Mouse (Mus musculus) olfactory bulb, adult 2 months (tissue): ENCODE results near the gene Ube2z.

ENCODE experiments used
- CTCF ChIP-seq: fragments of 200-500 bp; IDR thresholded peaks from 2 replicates; pipeline ENCODE4 v1.5.1; 2012; ENCODE audit warnings: low read depth, mild to moderate bottlenecking, low read length, moderate library complexity; ENCODE audit not compliant: insufficient read depth
- POLR2A ChIP-seq: fragments of 200-500 bp; IDR thresholded peaks from 2 replicates; pipeline ENCODE4 v1.6.1; 2012; ENCODE audit warnings: mild to moderate bottlenecking, low read depth, low read length, moderate library complexity; ENCODE audit not compliant: insufficient read depth

DNA sequence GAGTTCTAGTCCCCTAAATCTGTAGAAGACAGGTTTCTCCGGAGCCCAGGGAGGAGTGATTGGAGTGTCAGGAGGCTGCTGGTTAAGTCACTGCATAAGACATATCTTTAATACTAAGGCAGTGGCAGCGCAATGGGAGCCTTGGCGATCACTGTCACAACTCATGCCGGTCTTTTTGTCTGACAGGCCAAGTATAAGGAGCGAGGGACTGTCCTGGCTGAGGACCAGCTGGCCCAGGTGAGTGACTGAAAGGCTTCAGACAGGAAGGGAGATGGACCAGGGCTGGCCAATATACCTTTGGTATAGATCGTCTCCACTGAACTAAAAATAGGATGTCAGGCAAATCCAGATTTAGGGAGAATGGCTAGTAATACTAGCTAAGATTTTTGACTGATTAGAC, 30.1 kb downstream of the Ube2z start:
- TF ChIP-seq CTCF: no peak
- no peak for TF ChIP-seq POLR2A
